In genomic region chr11:51590002-51590401, GRCm38 (mm10) we compare ENCODE assay signal across 2 mouse cellular contexts.
TF ChIP-seq lines count a peak whose summit lies in the region.

No protein-coding gene starts in this region.

TF ChIP-seq in CH12.LX, 34 proteins besides CTCF, POLR2A, EP300 and RAD21 (continued from another document):
- peak; percentile 77; the same call in 1 of the 2 replicates for TF ChIP-seq POLR2AphosphoS2 (IDR thresholded peaks at IDR 0.05; ENCODE audit: low read depth, low read length)
- TF ChIP-seq ZNF384 (IDR thresholded peaks at IDR 0.05; ENCODE audit: low read depth, low read length), result 0 out of 2 replicates have a peak, but pooled peaks have one; percentile 17

TF ChIP-seq in MEL, 35 proteins besides CTCF, POLR2A, EP300 and RAD21 (continued from another document):
- TF ChIP-seq ZMIZ1 (IDR thresholded peaks at IDR 0.05; ENCODE audit: low read depth, low read length) (peak; percentile 72), POLR2AphosphoS2 (IDR thresholded peaks at IDR 0.05; ENCODE audit: low read length) (peak; percentile 27; the same call in 1 of the 2 replicates), SMC3 (IDR thresholded peaks at IDR 0.05; ENCODE audit: low read depth, low read length) (no peak), ZNF384 (IDR thresholded peaks at IDR 0.05; ENCODE audit: low read depth, low read length) (peak; percentile 68)
